Mouse (Mus musculus): ENCODE data around the gene Nabp1.
A peak's percentile ranks its signal among the peaks of the same experiment; 100 is the strongest.

The Nabp1 gene

DNA sequence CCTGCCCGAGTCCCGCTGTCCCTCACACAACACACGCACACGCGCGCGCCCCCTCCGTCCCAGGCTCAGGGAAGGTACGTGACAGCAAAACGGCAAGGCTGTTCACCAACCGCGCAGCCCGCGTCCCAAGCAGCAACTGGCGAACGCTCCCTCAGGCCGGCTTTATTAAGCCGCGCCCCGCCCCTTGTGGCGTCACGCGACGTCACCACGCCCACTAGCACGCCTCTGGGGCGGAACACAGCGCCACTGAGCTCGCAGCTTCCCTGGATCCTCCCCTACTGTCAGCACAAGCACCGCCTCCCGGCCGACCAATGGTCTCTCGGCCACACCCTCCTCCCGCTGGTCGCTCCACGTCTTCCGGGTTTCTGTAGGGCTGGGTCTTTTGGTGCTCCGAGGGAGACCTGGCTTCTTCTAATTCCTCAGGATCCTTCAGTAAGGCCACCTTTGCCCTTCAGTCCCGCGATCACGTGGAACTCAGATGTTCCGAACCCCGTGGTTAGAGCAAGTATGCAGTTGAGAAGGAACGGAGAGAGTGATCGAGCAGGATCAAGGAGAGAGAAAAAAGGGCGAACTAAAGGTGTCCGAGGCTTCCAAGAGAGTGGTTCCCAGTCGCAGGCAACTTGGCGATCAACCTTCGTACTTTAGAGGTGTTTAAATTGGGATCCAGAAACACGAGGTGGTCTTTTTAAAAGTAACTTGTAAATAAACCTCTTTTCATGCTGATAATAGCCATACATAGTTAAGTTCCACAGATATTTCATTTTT is at the start of gene Nabp1:
Gene Nabp1, minus strand, starts transcription at position 164 of the 765 bp plus-strand sequence.
- peak; percentile 99 for DNase-seq (ENCODE audit: low spot score in 2 of 2)

DNA sequence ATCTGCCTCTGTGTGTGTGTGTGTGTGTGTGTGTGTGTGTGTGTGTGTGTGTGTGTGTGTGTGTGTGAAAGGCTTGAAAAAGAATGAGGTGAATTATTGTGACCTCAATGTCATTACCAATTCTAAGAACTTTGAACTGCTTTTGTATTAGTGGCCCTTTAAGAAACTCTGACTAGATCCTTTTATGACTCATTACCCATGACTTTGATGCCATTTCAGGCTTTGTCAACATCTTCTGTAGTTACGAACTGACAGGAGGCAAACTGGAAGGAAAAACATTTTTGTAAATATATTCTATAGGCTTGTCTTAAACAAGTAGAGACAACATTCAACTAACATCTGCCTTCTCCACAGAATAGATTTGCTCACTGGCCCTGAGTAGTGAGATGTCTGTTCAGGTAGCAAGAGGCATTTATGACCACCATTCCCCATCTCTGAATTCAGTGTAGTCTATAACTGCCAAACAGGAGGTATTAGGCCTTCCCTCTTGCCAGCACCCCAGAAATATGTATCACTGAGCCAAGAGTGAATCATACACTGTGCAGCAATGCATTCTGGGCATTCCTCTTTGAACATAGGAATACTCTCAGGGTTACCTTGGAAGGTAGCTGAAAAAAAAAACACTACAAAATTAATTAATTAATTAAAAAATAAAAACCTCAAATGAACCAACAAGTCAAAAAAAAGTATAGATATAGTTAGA is 47.5 kb upstream of the Nabp1 start:
- no peak for DNase-seq (ENCODE audit: low spot score in 2 of 2)

GRCm38 (mm10) chr1:51521651-51522050 is 43.4 kb upstream of the Nabp1 start:
- no peak for DNase-seq (ENCODE audit: low spot score in 2 of 2)

- no peak for DNase-seq (ENCODE audit: low spot score in 2 of 2)
Measured at GRCm38 (mm10) chr1:51520246-51520780, 42.1 kb upstream of the Nabp1 start.

DNA sequence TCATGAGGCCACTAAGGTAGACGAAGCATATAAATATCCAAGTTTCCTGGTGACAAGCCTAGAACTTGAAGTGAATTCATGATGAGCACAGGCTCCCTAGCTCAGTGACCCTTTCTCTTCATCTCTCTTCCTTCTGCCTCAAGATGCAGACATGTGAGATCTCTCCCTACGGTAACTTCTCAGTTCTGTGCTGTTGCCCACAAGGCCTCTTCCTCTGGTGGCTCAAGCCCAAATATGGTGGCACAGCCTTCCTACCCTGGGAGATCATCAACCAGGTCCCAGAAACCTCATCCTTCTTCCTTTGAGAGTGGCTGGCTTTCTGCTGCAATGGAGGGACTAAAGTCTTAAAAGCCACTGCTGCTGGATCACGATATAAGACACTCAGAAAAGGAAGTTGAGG is 40.9 kb upstream of the Nabp1 start:
- no peak for DNase-seq (ENCODE audit: low spot score in 2 of 2)

DNA sequence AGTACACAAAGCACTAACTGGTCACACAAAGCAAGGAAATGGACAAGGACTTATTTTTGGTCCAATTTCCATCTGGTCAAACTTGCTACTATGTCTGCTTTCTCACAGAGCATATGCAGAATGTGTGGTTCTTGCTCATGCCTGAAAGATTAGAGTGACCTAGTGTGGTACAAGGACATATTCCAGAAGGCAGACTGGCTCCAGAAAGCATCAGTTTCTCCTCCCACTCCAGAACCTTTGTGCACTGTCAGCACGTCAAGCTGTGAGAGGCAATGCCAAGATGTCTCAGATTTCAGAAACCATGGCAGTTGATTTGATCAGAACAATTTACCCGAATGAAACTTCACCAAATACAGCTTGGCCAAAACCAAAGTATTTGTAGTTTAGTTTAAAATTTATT is 37.4 kb upstream of the Nabp1 start:
- no peak for DNase-seq (ENCODE audit: low spot score in 2 of 2)

DNA sequence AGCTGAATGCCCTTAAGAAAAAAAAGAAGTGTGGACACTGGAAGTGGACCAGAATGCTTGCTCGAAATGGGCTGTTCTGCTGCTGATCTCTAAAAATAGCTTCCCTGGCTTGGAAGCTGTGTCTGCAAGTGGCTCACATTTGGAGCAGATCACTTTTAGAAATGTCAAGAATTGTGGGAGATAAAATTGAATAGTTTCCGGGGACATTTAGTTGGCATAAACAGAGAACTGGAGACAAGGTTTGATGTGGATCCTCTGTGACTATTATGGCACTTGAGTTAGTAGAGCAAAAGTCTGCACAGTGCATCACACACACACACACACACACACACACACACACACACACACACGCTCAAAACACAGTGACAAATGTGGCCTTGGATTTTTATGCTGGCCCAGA is 36.8 kb upstream of the Nabp1 start:
- no peak for DNase-seq (ENCODE audit: low spot score in 2 of 2)

- DNase-seq (ENCODE audit: low spot score in 2 of 2), result no peak
Measured at GRCm38 (mm10) chr1:51514379-51514778, 36.2 kb upstream of the Nabp1 start.

- no peak for DNase-seq (ENCODE audit: low spot score in 2 of 2)
Measured at GRCm38 (mm10) chr1:51513059-51513713, 35.0 kb upstream of the Nabp1 start.

DNA sequence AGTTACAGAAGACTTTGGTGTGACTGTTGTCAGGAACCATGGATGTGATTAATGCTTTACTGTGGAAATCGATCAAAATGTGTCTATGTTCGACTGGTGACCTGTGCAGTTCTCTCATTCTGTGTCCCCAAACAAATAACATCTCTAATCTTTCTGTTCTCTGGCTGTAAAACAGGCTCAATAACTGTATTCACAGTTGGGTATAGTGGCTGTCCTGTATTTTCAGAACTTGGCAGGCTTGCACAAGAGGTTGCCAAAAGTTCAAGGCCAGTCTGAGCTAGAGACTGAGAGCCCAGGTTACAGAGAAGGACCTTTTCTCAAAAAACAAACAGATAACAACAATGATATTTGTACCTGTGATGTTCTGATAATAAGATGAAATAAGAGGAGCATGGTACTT is 34.1 kb upstream of the Nabp1 start:
- no peak for DNase-seq (ENCODE audit: low spot score in 2 of 2)

DNA sequence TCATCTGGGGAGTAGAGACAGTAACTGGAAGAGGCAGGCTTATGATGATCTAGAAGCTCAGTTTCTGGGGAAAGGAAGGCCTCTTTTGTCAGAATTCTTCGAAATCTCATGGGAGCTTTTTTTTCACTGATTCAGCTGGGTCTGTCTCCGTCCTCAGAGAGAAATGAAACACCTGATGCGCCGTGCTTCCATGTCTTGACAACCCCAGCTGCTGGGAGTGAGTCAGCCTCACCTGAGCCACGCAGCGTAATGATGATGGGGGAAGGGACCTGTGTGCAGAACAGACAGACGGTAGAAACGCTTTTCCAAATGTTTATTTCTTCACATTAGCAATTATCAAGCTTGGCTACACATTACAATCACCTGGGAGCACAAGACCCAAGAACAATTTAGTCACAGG is 31.6 kb upstream of the Nabp1 start:
- DNase-seq (ENCODE audit: low spot score in 2 of 2), result no peak

DNA sequence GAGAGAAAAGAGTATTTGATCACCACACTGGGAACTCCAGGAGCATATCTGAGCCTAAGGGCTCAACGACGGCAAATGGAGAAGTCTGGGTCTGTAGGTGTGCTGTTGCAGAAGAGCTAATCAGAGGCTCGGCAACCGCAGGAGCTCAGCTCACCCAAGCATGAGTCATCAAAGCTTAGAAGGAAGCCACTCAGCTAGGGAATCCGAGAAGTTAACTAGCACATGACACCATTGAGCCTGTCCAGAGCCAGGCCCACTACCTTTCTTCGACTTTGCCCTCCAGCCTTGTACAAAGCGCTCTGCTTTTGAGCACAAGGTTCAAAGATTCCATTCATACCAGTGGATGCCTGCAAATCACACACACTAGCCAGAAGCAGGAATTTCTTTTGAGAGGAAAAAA is 30.9 kb upstream of the Nabp1 start:
- DNase-seq (ENCODE audit: low spot score in 2 of 2), result peak; percentile 48 to 51

DNA sequence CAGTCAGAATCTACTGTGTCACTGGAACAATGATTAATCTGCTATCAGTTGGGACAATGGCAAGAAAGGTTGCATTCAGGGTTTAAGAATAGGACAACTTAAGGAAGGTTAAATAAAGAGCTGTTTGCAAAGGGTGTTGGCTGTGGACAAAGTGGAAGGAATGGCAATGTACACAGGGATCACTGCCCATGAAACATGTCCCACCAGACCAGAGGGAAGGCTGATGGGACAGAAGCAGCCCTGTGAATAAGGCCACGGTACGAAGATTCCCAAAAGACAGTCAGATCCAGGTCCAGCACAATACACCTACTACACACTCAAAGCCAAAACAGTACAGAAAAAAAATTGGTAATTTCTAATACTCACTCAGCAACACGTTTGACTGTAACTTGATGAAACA is 30.3 kb upstream of the Nabp1 start:
- DNase-seq (ENCODE audit: low spot score in 2 of 2), result no peak

DNA sequence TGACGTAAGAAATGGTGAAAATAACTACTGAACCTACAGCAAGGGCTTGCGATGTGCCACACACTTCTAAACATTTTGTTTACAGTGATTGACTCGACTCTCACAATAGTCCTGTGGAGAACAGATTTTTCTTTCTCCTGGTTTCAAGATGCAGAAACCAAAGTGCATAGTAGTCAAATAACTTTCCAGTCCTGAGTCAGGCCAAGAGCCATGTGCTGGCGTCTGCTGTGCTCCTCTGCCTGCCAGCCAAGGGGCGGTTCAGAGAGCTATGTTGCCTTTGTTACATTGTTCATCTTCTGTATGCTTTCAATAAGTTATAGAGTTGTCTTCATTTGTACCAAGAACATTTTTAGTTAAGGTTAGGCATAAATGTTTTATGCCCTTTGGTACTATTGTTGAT is 29.2 kb upstream of the Nabp1 start:
- no peak for DNase-seq (ENCODE audit: low spot score in 2 of 2)

- DNase-seq (ENCODE audit: low spot score in 2 of 2), result no peak
Measured at GRCm38 (mm10) chr1:51506236-51506635, 28.0 kb upstream of the Nabp1 start.

- DNase-seq (ENCODE audit: low spot score in 2 of 2), result no peak
Measured at GRCm38 (mm10) chr1:51505632-51506031, 27.4 kb upstream of the Nabp1 start.

DNA sequence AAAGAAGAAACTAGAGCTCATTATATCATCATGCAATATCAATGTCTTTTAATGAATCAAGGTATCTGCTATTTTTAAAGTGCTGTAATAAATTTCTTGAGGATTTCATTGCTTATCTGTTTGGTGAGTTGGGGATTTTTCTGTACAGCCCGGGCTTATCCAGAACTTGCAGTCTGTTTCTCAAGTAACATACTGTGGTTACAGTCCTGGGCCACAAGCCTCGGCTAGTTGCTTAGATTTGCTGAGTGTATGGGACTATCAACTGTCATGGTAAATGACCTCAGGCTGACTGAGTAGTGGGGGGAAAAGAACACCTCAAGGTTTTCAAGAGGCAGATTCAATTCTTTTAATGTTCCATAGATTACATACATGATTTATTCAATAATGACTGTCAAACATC is 24.8 kb upstream of the Nabp1 start:
- DNase-seq (ENCODE audit: low spot score in 2 of 2), result no peak

- no peak for DNase-seq (ENCODE audit: low spot score in 2 of 2)
Measured at GRCm38 (mm10) chr1:51502353-51502752, 24.1 kb upstream of the Nabp1 start.

DNA sequence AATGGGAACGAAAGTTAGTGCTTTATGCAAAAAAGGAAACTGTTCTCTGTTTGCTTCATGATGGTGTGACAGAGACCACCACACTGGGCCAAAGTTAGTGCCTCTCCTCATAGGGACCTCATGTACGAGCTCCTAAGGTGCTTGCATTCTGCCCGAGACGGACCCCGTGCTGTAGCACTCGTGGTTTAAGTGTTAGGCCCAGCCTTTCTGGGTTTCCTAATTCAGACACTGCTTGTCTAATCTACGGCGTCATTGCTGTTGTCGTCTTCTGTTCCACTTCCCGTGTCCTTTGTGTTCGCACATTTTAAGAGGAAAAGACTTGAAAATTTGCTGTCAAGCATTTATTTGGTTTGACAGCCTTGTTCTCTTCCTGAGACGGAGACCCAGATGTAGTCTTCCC is 23.0 kb upstream of the Nabp1 start:
- DNase-seq (ENCODE audit: low spot score in 2 of 2), result peak; percentile 47 to 69

- DNase-seq (ENCODE audit: low spot score in 2 of 2), result no peak
Measured at GRCm38 (mm10) chr1:51498601-51499098, 20.4 kb upstream of the Nabp1 start.

GRCm38 (mm10) chr1:51496163-51496562 is 17.9 kb upstream of the Nabp1 start:
- no peak for DNase-seq (ENCODE audit: low spot score in 2 of 2)

DNA sequence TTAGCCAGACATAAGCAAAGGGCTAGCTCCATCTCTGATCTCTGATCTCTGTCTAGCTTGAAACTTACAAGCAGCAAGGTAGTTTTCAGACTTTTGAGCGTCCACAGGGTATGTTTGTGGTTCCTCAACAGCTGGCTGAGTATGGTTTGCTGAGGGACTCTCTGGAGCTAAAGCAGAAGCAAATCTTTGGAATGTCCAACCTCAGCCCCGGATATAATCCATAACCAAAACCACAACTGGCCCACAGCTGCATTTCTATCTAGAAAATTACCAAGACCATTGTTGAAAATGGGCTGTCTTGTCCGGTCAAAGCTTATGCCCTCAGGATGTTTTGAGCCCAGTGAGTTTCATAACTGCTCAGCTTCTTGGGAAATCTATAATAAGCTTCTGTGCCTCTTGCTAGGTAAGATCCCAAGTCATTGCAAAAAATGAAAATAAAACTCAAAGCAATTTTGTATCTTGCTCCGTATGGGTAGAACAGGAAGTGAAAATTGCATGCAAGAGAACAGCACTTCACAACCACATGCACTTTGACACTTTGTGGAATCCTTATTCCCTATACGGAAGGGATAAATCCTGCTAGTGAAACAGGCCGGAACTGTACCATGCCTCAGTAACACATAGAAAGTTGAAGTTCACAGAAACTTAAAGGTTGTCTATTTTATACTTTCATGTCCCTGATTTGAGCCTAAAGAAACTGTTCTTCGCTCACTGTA is 15.5 kb upstream of the Nabp1 start:
- DNase-seq (ENCODE audit: low spot score in 2 of 2), result no peak
